25 mouse cellular contexts compared by ENCODE assay signal in the genomic region with DNA sequence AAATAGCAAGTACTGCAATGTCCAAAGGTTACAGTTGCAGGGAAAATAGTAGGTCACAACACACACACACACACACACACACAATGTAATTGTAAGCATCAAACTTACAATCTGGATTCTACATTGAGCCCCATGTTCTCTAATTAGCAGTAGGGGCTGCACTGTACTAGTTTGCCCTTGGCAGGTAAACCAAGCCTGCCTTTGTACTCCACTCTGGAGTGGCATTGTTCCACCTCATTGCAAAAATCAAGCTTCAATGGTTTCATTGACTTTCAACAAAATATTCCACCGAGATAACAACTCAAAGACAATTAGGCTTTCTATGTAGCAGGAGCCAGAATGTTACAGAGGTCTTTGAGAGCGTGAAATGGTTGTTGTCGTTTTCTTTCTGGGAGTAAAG.
A peak's percentile ranks its signal among the peaks of the same experiment; 100 is the strongest.
DNase-seq lines count a peak whose midpoint lies in the region; ATAC-seq and TF ChIP-seq lines count a peak whose summit lies in the region.
"Had no signal": no experiment of that assay in that cellular context is flagged by ENCODE, and none has a peak within 500 bp of the region (broad histone marks: within the 10 kb centered on the region; RNA-seq: fewer than 3 reads in every experiment).

No protein-coding gene starts in this region.

- H3K9ac ChIP-seq in forebrain, embryonic 11.5 days (ENCODE audit: low read length): no peak overlapping the region
- H3K9ac ChIP-seq in forebrain, postnatal 0 days: no peak overlapping the region
- H3K9ac ChIP-seq in kidney, embryonic 16.5 days (replicated peaks; ENCODE audit: low read length): no peak overlapping the region
- no peak overlapping the region for H3K9ac ChIP-seq in forebrain, embryonic 16.5 days (replicated peaks; ENCODE audit: low read depth, low read length)
- H3K9ac ChIP-seq: embryonic facial prominence, embryonic 15.5 days; heart, embryonic 15.5 days; hindbrain, embryonic 13.5 days had no signal

- 32% methylated on average over 3 of the region's 3 CpGs for WGBS in forebrain, embryonic 11.5 days
- 9% methylated on average over 3 of the region's 3 CpGs for WGBS in forebrain, postnatal 0 days
- 60% methylated on average over 3 of the region's 3 CpGs for WGBS in kidney, embryonic 16.5 days
- 50% methylated on average over 3 of the region's 3 CpGs for WGBS in kidney, adult 2 months
- 2% methylated on average over 3 of the region's 3 CpGs for WGBS in forebrain, embryonic 16.5 days

- H3K4me3 ChIP-seq in forebrain, embryonic 11.5 days (ENCODE audit: low read depth, low read length): no peak overlapping the region
- H3K4me3 ChIP-seq in forebrain, postnatal 0 days (ENCODE audit: low read depth, low read length): no peak overlapping the region
- no peak overlapping the region for H3K4me3 ChIP-seq in kidney, embryonic 16.5 days (ENCODE audit: low read length)
- no peak overlapping the region for H3K4me3 ChIP-seq in kidney, adult 2 months (ENCODE audit: insufficient read depth, low read depth, low read length)
- H3K4me3 ChIP-seq in forebrain, embryonic 16.5 days (replicated peaks; ENCODE audit: low read length): no peak overlapping the region
- H3K4me3 ChIP-seq: embryonic facial prominence, embryonic 15.5 days; erythroblast, embryonic 14.5 days; heart, adult 2 months; heart, embryonic 15.5 days; hindbrain, embryonic 13.5 days had no signal

- ATAC-seq in forebrain, embryonic 11.5 days (replicated peaks; ENCODE audit: low FRiP score): peak; percentile 66
- no peak for ATAC-seq in forebrain, postnatal 0 days
- ATAC-seq in kidney, embryonic 16.5 days (ENCODE audit: low FRiP score, low TSS enrichment): no peak
- ATAC-seq in forebrain, embryonic 16.5 days: peak; percentile 77
- ATAC-seq: CD4-positive, CD25-positive, alpha-beta regulatory T cell, adult 4 months; hindbrain, postnatal 0 days had no signal

- H3K4me1 ChIP-seq in forebrain, embryonic 11.5 days (replicated peaks; ENCODE audit: control insufficient read depth, insufficient read depth, low read length): no peaks in the 10 kb centered on the region
- H3K4me1 ChIP-seq in forebrain, postnatal 0 days (ENCODE audit: insufficient read depth): 0 out of 2 replicates have a peak, but pooled peaks cover 4% of the 10 kb centered on the region
- no peaks in the 10 kb centered on the region for H3K4me1 ChIP-seq in kidney, embryonic 16.5 days (ENCODE audit: insufficient read depth, low read length)
- no peaks in the 10 kb centered on the region; the same call in 1 of the 2 replicates for H3K4me1 ChIP-seq in kidney, adult 2 months (ENCODE audit: control insufficient read depth, insufficient read depth, low read length)
- no peaks in the 10 kb centered on the region for H3K4me1 ChIP-seq in forebrain, embryonic 16.5 days (replicated peaks; ENCODE audit: control insufficient read depth, insufficient read depth, low read length)
- H3K4me1 ChIP-seq: embryonic facial prominence, embryonic 15.5 days; heart, embryonic 15.5 days had no signal

- no peak for TF ChIP-seq CTCF in forebrain, postnatal 0 days (IDR thresholded peaks at IDR 0.05; ENCODE audit: low read depth)
- no peak for TF ChIP-seq CTCF in kidney, adult 2 months (conservative IDR thresholded peaks at IDR 0.05; ENCODE audit: insufficient read depth, insufficient read length, low read depth, low read length)
- TF ChIP-seq CTCF in brain, embryonic 14.5 days (IDR thresholded peaks at IDR 0.05; ENCODE audit: borderline replicate concordance, extremely low read depth, insufficient read depth, insufficient read length): no peak

- no peak overlapping the region for H3K4me2 ChIP-seq in forebrain, embryonic 11.5 days (ENCODE audit: low read depth, low read length, severe bottlenecking)
- no peak overlapping the region for H3K4me2 ChIP-seq in forebrain, postnatal 0 days (ENCODE audit: low read depth)
- no peak overlapping the region for H3K4me2 ChIP-seq in kidney, embryonic 16.5 days (replicated peaks; ENCODE audit: low read depth, low read length)
- no peak overlapping the region for H3K4me2 ChIP-seq in forebrain, embryonic 16.5 days (ENCODE audit: low read length)
- H3K4me2 ChIP-seq: embryonic facial prominence, embryonic 15.5 days; heart, embryonic 11.5 days; heart, embryonic 15.5 days; hindbrain, embryonic 13.5 days had no signal

- no peak for DNase-seq in forebrain, embryonic 11.5 days (ENCODE audit: low spot score)
- DNase-seq in forebrain, postnatal 0 days: no peak
- no peak for DNase-seq in kidney, adult 2 months
- peak; percentile 81 for DNase-seq in brain, embryonic 14.5 days (ENCODE audit: low read depth)
- DNase-seq in frontal cortex, postnatal 25 days (ENCODE audit: low spot score in 2 of 2): no peak
- DNase-seq: adrenal gland, adult 8-10 months; adrenal gland, postnatal 36 days; B cell, adult 2 months; cerebellum, adult 11 months; cerebellum, adult 8-10 months; cerebellum, postnatal 14 days; embryo, embryonic 11 days; gastrocnemius, postnatal 10 days; heart, adult 2 months; heart, postnatal 14 days had no signal

- no peaks in the 10 kb centered on the region for H3K27me3 ChIP-seq in forebrain, embryonic 11.5 days (ENCODE audit: control insufficient read depth, insufficient read depth, low read length)
- H3K27me3 ChIP-seq in forebrain, postnatal 0 days (ENCODE audit: insufficient read depth, low read length): no peaks in the 10 kb centered on the region
- no peaks in the 10 kb centered on the region for H3K27me3 ChIP-seq in kidney, embryonic 16.5 days (ENCODE audit: insufficient read depth, low read length)
- H3K27me3 ChIP-seq in kidney, adult 2 months (replicated peaks; ENCODE audit: control insufficient read depth, insufficient read depth, low read length): no peaks in the 10 kb centered on the region
- H3K27me3 ChIP-seq in forebrain, embryonic 16.5 days (replicated peaks; ENCODE audit: control insufficient read depth, insufficient read depth, low read length): no peaks in the 10 kb centered on the region
- H3K27me3 ChIP-seq: embryonic facial prominence, embryonic 15.5 days; hindbrain, embryonic 13.5 days had no signal

- no peaks in the 10 kb centered on the region for H3K36me3 ChIP-seq in forebrain, embryonic 11.5 days (ENCODE audit: control insufficient read depth, insufficient read depth, low read length)
- H3K36me3 ChIP-seq in forebrain, postnatal 0 days (ENCODE audit: insufficient read depth): no peaks in the 10 kb centered on the region
- H3K36me3 ChIP-seq in kidney, embryonic 16.5 days (ENCODE audit: insufficient read depth, low read length): no peaks in the 10 kb centered on the region
- H3K36me3 ChIP-seq in kidney, adult 2 months (ENCODE audit: control insufficient read depth, insufficient read depth, low read length): no peaks in the 10 kb centered on the region
- H3K36me3 ChIP-seq in forebrain, embryonic 16.5 days (ENCODE audit: control insufficient read depth, insufficient read depth): no peaks in the 10 kb centered on the region
- H3K36me3 ChIP-seq: embryonic facial prominence, embryonic 15.5 days; G1E; heart, embryonic 15.5 days; hindbrain, embryonic 13.5 days had no signal

- no peak for TF ChIP-seq POLR2A in kidney, adult 2 months (IDR thresholded peaks at IDR 0.05; ENCODE audit: low read depth, low read length)
- no peak for TF ChIP-seq POLR2A in brain, embryonic 14.5 days (IDR thresholded peaks at IDR 0.05; ENCODE audit: borderline replicate concordance, extremely low read depth, insufficient read depth, insufficient read length, poor library complexity, severe bottlenecking)

- no peaks in the 10 kb centered on the region for H3K9me3 ChIP-seq in forebrain, embryonic 11.5 days (ENCODE audit: control insufficient read depth, low read length)
- no peaks in the 10 kb centered on the region for H3K9me3 ChIP-seq in forebrain, postnatal 0 days (ENCODE audit: low read length)
- H3K9me3 ChIP-seq in kidney, embryonic 16.5 days (ENCODE audit: low read length): no peaks in the 10 kb centered on the region
- no peaks in the 10 kb centered on the region for H3K9me3 ChIP-seq in forebrain, embryonic 16.5 days (ENCODE audit: control insufficient read depth, low read length)
- H3K9me3 ChIP-seq: embryonic facial prominence, embryonic 15.5 days; G1E; heart, embryonic 15.5 days; hindbrain, embryonic 13.5 days had no signal

- H3K27ac ChIP-seq in forebrain, embryonic 11.5 days (ENCODE audit: low read depth, low read length): no peak overlapping the region
- H3K27ac ChIP-seq in forebrain, postnatal 0 days (ENCODE audit: low read depth, low read length): no peak overlapping the region
- H3K27ac ChIP-seq in kidney, embryonic 16.5 days (ENCODE audit: low read length): peak overlapping the region; percentile 66; the same call in 1 of the 2 replicates
- H3K27ac ChIP-seq in kidney, adult 2 months (ENCODE audit: insufficient read depth, low read depth, low read length): no peak overlapping the region
- no peak overlapping the region for H3K27ac ChIP-seq in forebrain, embryonic 16.5 days (ENCODE audit: low read length)
- H3K27ac ChIP-seq: embryonic facial prominence, embryonic 15.5 days; heart, adult 2 months; heart, embryonic 15.5 days; hindbrain, embryonic 13.5 days; hindbrain, postnatal 0 days had no signal

Comparison
In these comparisons a context has a peak if more than half of its experiments do, and no peak if none do; other contexts are left out.
1. ATAC-seq: peak in forebrain, embryonic 11.5 days (single experiment) and forebrain, embryonic 16.5 days (single experiment); none in forebrain, postnatal 0 days (single experiment) and kidney, embryonic 16.5 days (single experiment).